Mouse (Mus musculus) lung, postnatal 36 days (tissue): ENCODE measurements around the gene Mn1.

Source experiments
- DNase-seq: peaks from one replicate; pipeline ENCODE4 v3.0.0; 2022; ENCODE audit warnings: mixed read lengths

The Mn1 gene

GRCm38 (mm10) chr5:111416591-111417374 lies at the start of gene Mn1:
TSS of gene Mn1 (plus strand) at chr5:111417362.
- peak; percentile 92 for DNase-seq

- no peak for DNase-seq
Observed at GRCm38 (mm10) chr5:111367937-111368517, 49.1 kb upstream of the Mn1 start.

- DNase-seq, result no peak
Observed at GRCm38 (mm10) chr5:111368576-111368975, 48.6 kb upstream of the Mn1 start.

GRCm38 (mm10) chr5:111375616-111376015 lies 41.5 kb upstream of the Mn1 start:
- no peak for DNase-seq

DNA sequence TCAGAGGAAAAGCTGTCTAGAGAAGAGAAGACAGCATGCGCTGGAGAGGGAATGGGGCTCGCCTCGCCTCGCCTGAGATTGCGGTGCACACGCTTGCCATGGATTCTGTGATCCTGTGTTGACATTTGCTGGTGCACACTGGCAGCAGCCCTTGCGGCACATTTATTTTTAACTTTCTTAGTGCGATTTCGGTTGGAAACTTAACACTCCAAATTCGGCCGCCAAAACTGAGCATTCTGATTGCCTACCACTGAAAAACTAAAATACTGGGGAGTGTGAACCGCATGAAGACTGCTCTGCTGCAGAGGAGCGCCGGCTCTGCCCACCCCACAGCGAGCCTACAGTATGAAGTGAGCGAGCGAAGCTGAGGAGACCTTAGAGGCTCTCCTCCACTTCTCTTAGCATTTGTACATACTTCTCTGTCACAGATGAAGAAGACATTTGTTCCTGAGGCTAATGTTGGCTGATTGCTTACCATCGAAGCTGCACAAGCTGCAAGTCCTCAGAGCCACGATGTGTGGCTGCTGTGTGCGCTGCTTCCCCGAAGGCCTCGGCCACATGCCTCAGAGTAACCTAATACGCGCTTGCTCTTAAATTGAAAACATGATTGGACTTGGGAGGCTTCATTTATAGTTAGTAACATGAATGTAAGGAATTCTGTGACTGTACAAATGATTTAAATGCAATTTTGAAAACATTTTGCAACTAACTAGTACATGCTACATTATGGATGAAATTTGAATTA lies 40.7 kb upstream of the Mn1 start:
- DNase-seq, result no peak

DNA sequence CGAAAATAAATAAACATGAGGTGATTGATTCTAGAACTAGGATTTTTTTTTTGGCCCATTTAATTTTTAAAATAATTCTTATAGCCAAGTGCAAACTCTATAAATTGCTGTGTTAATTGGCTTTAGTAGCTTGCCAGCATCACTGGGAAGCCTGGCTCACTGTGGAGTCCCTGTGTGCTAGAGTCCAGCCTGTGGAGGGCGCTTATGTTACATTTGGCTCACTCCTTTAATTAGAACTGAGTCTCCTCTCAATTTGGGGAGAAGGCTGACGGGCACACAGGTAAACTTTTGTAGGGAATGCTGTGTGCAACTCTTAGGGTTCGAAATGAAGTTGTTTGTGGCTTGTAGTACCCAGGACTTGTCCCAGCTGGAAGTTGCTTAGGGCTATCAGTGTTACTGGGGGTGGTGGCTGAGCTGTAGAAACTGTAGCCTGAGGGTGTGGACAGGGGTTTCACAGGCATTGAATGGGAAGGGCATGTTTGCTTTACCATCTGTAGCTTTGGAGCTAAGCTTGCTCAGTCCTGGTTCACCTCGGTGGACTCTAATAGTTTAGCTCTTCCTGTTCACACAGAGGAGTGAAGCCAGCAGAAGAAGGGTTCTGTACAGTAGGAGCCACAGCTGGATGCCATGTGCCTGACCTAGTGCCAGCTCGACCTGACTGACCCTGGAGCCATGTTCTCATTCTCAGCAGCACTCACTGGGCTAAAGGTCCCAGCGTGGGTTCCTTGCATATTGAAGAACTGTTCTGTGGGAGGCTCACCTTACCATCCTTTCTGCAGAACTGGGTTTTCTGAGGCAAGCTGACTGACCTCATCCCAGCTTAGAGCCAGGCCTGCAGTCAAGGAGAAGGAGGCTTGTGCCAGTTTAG lies 38.8 kb upstream of the Mn1 start:
- no peak for DNase-seq

DNA sequence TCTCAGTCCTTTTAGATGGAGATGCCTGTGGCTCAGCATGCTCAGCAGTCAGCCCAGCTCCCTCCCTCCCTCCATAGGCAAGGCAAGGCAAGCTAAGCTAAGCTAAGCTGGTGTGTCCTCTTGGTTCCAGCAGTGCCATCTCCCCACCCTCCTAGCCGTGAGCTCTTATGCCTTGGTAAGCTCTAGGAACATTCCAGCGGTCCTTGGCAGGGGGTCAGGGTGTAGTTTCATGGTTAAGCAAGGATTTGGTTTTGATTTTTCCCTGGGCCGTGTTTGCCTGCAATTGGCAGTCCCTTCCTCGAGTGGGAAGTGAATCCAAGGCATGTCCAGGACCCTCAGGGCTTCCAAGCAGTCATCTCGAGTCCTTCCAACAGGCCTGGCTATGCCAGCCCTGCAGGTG lies 33.8 kb upstream of the Mn1 start:
- no peak for DNase-seq

GRCm38 (mm10) chr5:111390911-111391310 lies 26.3 kb upstream of the Mn1 start:
- no peak for DNase-seq

DNA sequence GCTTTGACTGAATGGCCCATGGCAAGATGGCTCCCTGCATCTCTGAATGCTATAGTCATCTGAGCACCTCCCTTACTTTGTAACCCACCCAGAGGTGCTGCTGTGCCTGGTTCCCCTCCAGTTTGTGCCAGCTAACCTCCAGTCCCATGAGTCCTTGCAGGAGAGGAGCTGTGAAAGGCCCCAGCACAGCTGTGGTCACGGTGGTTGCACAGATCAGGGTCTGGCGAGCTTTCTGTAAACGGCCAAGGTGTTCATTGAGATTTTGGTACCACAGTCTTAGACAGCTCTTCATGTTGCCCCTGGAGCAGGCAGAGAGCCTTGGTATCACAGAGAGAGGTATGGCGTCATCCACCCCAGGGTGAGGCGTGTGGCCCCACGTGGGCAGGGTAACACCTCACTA lies 25.7 kb upstream of the Mn1 start:
- no peak for DNase-seq

DNA sequence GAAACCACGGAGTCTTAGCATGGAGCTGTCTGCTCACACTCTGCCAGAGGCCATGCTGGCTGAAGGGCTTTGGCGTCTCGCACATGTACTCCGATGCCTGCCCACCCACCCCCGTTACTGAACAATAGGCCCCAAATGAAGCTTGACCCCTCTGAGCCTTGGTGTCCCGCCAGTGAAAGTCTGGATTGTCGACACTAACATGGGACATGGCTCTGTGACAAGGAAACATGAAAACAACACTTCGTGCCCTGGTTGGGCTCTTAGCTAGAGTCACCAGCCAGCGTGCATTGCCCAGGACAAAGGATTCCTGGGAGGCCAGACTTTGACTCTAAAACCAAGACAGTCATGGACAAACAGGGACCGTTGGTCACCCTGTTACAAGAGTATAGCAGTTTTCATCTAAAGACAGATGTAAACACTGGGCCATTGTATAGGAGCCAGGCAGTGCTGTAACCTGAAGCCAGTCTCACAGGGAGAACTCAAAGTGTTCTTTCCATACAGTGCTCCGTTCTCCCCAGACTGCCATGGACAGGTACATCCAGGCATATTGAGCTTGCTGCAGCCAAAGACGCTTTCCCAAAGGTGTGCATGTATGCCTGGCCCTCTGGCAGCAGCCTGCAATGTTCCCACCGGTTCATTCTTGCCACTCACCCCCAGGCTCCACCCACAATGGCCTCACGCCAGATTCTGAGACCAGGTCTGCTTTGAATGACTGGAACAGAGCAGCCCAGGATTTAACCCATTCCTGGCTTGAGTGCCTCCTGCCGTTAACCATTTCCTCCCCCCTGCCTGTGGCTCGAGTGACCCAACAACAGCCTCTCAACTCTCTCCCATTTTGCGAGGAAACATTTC lies 23.6 kb upstream of the Mn1 start:
- DNase-seq, result peak; percentile 72

DNA sequence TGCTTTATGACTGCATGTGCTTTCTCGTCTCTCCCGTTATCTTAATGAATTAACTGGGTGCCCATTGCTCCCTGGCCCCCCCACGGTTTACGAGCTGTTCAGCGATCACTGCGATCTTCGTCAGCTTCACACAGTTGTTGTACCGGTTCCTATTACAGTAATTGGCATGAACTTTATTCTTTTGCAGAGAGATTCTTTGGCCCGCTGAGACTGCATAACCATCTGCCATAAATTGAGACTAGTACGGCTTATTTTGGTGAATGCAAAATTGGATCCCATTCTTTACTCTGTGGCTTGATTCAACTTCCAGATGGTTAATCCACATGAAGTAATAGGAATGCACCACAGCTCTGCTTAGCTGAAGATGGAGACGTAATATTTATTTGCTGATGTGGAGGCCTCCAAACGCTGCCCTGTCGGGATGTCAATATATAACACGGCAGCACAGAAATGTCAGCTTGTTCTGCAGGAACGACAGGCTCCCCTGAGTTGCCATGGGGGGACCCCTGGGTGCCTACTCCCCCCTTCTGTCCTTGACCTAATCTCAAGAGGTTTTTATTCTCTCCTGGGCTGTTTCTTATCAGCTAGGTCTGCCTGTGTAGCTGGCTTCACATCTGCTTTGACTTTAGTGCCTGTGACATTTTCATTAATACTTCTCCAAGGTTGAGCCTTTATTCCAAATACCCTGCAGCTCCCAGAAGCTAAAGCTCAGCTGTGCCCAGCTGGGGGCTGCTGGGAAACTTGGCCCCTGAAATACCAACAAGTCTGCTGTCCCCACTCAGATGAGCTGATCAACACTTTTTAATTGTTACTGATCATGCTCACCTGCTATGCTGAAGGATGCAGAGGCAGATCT lies 22.7 kb upstream of the Mn1 start:
- no peak for DNase-seq

GRCm38 (mm10) chr5:111395771-111396170 lies 21.4 kb upstream of the Mn1 start:
- DNase-seq, result no peak

DNA sequence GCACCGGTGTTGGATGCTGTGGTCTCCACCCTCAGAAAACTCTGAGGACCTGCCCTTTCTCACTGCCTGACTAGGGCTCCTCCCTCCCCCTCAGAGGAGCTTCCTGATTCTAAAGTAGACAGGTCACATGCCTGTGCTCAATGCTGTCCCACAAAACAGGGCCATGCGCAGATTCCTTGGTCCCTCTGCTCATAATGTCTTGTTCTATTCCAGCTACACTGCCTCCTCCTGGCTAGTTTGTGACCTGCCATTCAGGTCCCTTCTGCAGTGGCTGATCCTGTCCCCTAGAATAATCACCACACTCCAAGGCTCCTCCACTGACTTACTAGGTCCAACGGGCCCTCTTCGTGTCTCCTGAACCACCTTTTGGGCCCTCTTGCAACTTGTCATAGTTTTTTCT lies 21.0 kb upstream of the Mn1 start:
- DNase-seq, result no peak

GRCm38 (mm10) chr5:111398471-111398870 lies 18.7 kb upstream of the Mn1 start:
- no peak for DNase-seq

DNA sequence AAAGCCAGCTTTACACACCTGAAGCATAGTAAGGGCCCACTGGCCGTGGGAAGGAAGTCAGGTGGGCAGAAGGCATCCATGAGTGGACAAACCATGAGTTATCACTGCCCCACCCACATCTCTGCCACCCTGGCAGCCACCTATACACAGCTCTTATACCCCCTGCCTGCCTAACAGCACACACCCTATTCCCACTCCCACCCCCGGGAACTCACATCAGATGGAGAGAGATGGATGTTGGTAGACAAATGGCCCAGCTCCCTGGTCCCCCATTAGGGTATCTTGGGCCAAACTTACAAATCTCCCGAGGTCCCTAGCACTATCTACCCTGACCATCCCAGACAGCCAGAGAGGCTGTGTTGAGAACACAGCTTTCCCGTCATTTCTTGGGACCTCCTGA lies 17.9 kb upstream of the Mn1 start:
- no peak for DNase-seq

GRCm38 (mm10) chr5:111401879-111402650 lies 15.1 kb upstream of the Mn1 start:
- DNase-seq, result peak; percentile 49

DNA sequence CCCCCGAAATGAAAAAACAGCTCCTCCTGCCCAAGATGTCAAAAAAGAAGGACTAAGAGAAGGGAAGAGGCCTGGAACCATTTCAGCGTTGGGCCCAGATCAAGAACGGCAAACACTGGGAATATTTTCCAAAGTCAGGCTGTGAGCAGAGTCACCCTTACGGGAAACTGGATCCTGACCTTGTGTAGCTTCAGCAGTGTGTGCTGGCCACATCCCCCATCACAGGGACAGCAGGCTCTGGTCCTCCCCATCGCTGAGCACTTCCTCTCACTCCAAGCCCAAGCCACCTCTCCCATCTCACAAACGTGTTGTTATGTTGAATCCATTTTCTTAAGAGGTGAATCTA lies 14.5 kb upstream of the Mn1 start:
- no peak for DNase-seq

GRCm38 (mm10) chr5:111404721-111405120 lies 12.4 kb upstream of the Mn1 start:
- no peak for DNase-seq

DNA sequence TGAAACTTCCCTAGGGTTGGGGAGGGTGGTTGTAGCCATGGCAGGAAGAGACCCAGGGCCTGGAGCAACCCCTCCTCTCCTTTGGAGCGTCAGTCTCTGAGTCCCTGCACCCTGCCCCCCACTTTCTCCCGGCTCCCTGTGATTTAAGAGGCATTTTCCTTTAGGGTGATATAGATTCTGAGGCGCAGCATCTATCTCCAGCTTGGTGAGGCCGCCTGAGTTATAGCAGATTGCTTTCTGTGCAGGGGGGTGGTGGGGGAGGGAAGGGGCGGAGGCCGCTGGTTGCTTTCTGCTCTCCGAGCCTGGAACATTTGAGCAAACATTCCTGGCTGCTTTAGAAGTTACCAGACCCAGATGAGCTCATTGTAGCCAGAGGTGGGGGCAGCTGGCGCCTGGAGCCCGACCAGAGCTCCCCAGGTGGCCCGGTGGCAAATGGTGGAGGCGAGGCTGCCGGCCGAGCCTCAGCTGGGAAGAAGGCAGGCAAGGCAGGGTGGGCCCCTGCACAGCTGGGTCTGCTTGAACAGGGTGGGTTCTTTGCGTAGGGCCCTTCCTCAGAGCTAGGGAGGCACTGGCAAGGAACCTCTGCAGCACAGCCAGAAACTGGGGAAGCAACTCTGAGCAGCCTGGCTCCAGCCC lies 8.6 kb upstream of the Mn1 start:
- peak; percentile 53 for DNase-seq
